Mouse (Mus musculus) midbrain, embryonic 16.5 days (tissue): ENCODE data around the gene Eapp. TPM values are rescaled to one million over a fixed set of nuclear protein-coding genes. Genes with fewer than 3 reads are reported as not detected.
A peak's percentile ranks its signal among the peaks of the same experiment; 100 is the strongest.

Source experiments
- ATAC-seq: fragments of 200-750 bp; cut with Nextera tagmentation; 2 replicates; pipeline ENCODE4 v1.8.0; 2017; ENCODE audit warnings: moderate TSS enrichment
- H3K27ac ChIP-seq: fragments of 300-500 bp; sonication (generic); 2 replicates; pipeline ENCODE4 v1.5.1; 2014; ENCODE audit warnings: mild to moderate bottlenecking, low read length, mixed read lengths
- H3K27me3 ChIP-seq: fragments of 300-500 bp; sonication (generic); 2 replicates; pipeline ENCODE4 v1.6.1; 2014; ENCODE audit warnings: low read depth, low read length, mixed read lengths; ENCODE audit not compliant: control insufficient read depth, insufficient read depth
- H3K36me3 ChIP-seq: fragments of 300-500 bp; sonication (generic); 2 replicates; pipeline ENCODE4 v1.6.1; 2014; ENCODE audit warnings: mild to moderate bottlenecking, low read length, moderate library complexity, mixed read lengths; ENCODE audit not compliant: control insufficient read depth, insufficient read depth
- H3K4me1 ChIP-seq: fragments of 300-500 bp; sonication (generic); 2 replicates; pipeline ENCODE4 v1.6.1; 2014; ENCODE audit warnings: mild to moderate bottlenecking, low read length, mixed read lengths; ENCODE audit not compliant: control insufficient read depth, insufficient read depth
- H3K4me2 ChIP-seq: fragments of 300-500 bp; sonication (generic); 2 replicates; pipeline ENCODE4 v1.6.1; 2014; ENCODE audit warnings: mild to moderate bottlenecking, low read length, mixed read lengths
- H3K4me3 ChIP-seq: fragments of 300-500 bp; sonication (generic); 2 replicates; pipeline ENCODE4 v1.5.1; 2014; ENCODE audit warnings: low read depth, mild to moderate bottlenecking, low read length, moderate library complexity, mixed read lengths
- H3K9ac ChIP-seq: fragments of 300-500 bp; sonication (generic); 2 replicates; pipeline ENCODE4 v1.6.1; 2014; ENCODE audit warnings: low read depth, low read length, mixed read lengths
- H3K9me3 ChIP-seq: fragments of 300-500 bp; sonication (generic); replicated peaks from 2 replicates; pipeline ENCODE4 v1.6.1; 2014; ENCODE audit warnings: mild to moderate bottlenecking, low read length, mixed read lengths; ENCODE audit not compliant: control insufficient read depth, poor library complexity, severe bottlenecking
- WGBS: fragments of 180-500 bp; shearing (Covaris S2); extraction: QIAGEN DNeasy Blood & Tissue Kit; methylation state at CpG from one replicate; pipeline ENCODE4 v1.1.7; 2014; 5-methylcytosine and 5-hydroxymethylcytosine counted together
- polyA plus RNA-seq: library from polyadenylated mRNA; unstranded; fragments of >200 nt; fragmentation: Nextera tagmentation; extraction: Ambion mirVana; gene quantifications from 2 replicates; pipeline ENCODE4 v1.2.1, GENCODE M21; 2015

Eapp gene
- polyA plus RNA-seq, 1 experiment from 2014 or later = 84.0 TPM

DNA sequence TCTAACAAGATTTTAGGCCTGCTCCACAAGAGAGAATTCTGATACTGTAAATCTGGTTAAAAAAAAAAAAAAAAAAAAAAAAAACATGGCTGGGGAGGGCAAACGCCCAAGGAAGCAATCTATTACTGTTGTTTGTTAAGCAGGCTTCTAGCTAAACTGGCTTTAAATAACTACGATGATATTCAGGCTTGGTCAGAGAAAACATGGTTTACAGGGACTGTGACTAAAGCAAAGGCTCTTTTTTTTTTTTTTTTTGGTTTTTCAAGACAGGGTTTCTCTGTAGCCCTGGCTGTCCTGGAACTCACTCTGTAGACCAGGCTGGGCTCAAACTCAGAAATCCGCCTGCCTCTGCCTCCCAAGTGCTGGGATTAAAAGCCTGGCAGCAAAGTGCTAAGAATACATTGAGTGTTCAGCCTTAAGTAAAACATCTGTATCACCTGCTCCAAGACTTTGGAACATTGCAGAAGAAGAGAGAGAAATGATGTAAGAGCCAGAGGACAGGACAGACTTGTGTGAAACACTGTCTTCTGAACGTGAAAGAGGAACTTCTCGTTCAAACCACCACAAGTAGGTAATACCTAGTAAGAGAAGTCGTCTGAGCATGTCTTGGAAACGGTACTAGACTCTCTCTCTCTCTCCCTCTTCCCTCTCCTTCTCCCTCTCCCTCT lies 37.1 kb downstream of the Eapp start:
- H3K4me1 ChIP-seq = peaks cover 22% of the 10 kb centered on the region
- 76% methylated on average over 7 of the region's 7 CpGs for WGBS

DNA sequence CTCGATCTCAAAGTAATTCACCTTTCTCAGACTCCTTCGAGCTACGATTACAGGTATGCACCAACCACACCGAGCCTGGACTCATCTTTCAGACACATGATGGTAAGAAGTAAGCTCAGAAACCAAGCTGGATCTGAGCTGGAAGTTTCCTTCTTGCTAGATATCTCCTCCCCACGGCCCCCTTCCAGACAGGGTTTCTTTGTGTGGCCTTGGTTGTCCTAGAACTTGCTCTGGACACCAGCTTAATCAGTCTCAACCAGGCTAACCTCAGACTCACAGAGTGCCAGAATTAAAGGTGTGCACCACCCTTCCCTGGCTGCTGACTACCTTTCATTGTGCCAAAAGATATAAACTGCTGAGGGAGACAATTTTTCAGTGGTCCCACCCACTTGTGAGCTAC lies 37.7 kb downstream of the Eapp start:
- H3K4me2 ChIP-seq = no peak overlapping the region
- H3K9ac ChIP-seq = no peak overlapping the region
- peaks cover 23% of the 10 kb centered on the region for H3K4me1 ChIP-seq
- H3K27ac ChIP-seq = no peak overlapping the region
- no peak for ATAC-seq
- no peaks in the 10 kb centered on the region for H3K9me3 ChIP-seq
- no peaks in the 10 kb centered on the region for H3K36me3 ChIP-seq
- H3K4me3 ChIP-seq = no peak overlapping the region
- WGBS = 94% methylated on average over 5 of the region's 5 CpGs
- no peaks in the 10 kb centered on the region for H3K27me3 ChIP-seq

More for the DNA sequence above, 37.1 kb downstream of the Eapp start:
- H3K27me3 ChIP-seq = no peaks in the 10 kb centered on the region
- no peak overlapping the region for H3K9ac ChIP-seq
- no peaks in the 10 kb centered on the region for H3K36me3 ChIP-seq
- no peaks in the 10 kb centered on the region for H3K9me3 ChIP-seq
- H3K4me3 ChIP-seq = no peak overlapping the region
- no peak for ATAC-seq
- H3K27ac ChIP-seq = no peak overlapping the region
- H3K4me2 ChIP-seq = no peak overlapping the region

DNA sequence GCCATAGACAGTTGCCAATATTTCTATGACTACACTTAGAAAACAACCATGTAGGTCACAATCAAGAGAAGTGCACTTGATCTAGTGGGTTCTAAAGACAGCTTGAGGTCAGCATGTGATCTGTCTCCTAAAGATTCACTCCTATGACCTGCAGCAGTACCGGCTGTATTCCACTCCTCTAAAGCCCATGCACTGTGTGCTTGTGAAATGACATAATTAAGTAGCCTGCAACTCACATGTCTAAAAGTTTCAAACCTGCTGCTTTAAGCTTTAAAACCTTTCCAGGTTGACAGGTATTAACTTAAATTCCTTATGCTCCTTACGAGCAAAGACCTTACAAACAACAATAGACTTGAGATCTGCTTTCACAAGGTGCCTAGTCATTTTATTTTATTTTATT lies 38.5 kb downstream of the Eapp start:
- WGBS = 56% methylated on average over 2 of the region's 2 CpGs
- H3K9ac ChIP-seq = no peak overlapping the region; the same call in 1 of the 2 replicates
- H3K27me3 ChIP-seq = no peaks in the 10 kb centered on the region
- H3K4me3 ChIP-seq = peak overlapping the region; percentile 75
- H3K36me3 ChIP-seq = no peaks in the 10 kb centered on the region
- H3K4me1 ChIP-seq = peaks cover 23% of the 10 kb centered on the region
- no peaks in the 10 kb centered on the region for H3K9me3 ChIP-seq
- H3K4me2 ChIP-seq = peak overlapping the region; percentile 59
- no peak overlapping the region for H3K27ac ChIP-seq
- no peak for ATAC-seq

DNA sequence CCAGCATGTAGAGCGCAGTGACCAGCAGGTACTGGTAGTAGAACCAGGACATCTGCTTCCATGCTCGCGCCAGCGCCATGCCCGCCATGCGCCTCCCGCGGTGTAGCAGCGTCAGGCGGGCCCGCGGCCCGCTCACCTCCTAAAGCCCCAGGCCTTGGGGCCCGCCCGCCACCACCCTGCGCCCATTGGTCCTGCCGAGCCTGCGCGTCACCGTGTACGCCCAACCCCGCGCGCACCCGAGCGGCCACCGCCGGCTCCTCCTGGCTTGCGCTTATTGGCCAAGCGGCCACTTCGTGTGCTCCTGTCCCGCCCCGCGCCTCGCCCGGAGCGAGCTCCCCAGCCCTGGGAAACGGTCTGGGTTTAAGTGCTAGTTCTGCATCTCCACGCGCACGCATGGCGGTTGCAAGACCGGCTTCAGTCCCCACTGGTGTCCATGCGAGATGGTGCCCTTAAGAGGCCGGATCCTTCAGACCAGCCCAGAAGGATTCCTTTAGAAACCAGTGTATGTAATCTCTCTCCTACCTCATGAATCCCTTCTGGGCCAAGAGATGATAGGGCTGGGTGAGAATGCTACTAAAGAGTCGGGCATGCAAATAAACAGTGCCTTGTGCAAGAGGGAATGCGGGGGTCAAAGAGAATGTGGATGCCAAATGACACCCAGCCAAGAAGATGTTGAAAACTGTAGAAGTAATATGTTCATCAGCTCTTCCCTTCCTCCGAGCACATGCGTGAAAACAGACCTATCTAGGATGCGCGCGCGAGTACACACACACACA lies 39.1 kb downstream of the Eapp start, which contains the start of gene Sptssa:
Sptssa (minus strand) TSS at position 178 of the 776 bp plus-strand sequence.
- H3K36me3 ChIP-seq = no peaks in the 10 kb centered on the region
- 9% methylated on average over 53 of the region's 53 CpGs for WGBS
- no peaks in the 10 kb centered on the region for H3K9me3 ChIP-seq
- H3K9ac ChIP-seq = peak within 1 kb of the TSS; percentile 84
- ATAC-seq = peak; percentile 99
- H3K27ac ChIP-seq = peak within 1 kb of the TSS; percentile 85
- peaks cover 23% of the 10 kb centered on the region for H3K4me1 ChIP-seq
- no peaks in the 10 kb centered on the region for H3K27me3 ChIP-seq
- H3K4me2 ChIP-seq = peak within 1 kb of the TSS; percentile 59
- H3K4me3 ChIP-seq = peak within 1 kb of the TSS; percentile 75

DNA sequence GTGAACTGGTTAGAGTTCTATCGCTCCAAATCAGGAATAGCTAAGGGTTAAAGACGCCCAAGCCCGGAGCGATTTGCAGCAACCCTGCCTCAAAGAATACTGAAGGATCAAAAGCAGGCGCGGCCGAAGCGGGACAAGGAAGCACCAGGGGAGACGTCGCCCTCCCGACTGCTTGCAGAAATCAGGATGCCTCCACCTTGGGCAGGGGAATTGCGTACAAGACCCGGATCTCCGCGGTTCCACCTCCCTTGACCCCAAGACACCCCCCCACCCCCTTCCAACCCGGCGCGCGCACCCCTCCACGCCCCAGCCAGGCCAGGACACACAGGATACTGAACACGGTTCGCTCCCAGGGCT lies 39.7 kb downstream of the Eapp start:
- Histone ChIP-seq H3K36me3 (no peaks in the 10 kb centered on the region), H3K27ac (peak overlapping the region; percentile 85), H3K9me3 (no peaks in the 10 kb centered on the region), H3K4me2 (peak overlapping the region; percentile 59), H3K4me3 (peak overlapping the region; percentile 75), H3K9ac (peak overlapping the region; percentile 84), H3K4me1 (peaks cover 23% of the 10 kb centered on the region), H3K27me3 (no peaks in the 10 kb centered on the region)
- ATAC-seq = peak; percentile 69
- 0% methylated on average over 17 of the region's 22 CpGs for WGBS

DNA sequence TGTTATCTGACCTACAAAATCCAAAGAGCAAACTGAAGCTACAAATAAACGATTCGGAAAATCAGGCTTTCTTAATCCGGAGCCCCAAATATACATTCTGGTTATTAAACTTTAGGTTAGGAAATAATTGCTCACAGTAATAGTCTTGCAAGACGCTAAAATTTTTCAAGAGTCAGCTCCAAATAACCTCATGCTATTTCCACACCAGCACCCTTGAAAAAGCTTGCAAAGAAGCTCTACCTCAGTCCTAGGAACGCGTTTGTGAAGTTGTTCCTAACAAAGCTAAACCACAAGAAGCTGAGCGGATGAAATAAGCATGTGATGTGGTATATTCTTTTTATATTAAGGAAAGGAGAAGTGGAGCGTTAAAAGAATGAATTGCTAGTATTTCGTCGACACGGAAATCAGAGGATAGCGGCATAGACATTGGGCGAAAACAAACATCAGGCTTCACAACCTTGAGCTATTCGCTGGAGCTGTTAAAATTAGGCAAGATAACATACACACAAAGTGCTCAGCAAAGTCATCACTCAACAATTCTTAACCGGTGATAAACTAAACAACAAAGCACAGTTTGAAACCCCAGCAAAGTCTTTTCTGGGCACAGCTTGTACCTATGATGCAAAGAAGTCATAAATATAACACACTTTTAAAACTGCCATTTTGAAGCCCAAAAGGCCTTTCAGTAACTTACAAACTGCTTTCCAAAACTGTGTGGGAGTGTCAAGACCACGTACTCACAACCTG lies 40.2 kb downstream of the Eapp start:
- ATAC-seq = no peak

DNA sequence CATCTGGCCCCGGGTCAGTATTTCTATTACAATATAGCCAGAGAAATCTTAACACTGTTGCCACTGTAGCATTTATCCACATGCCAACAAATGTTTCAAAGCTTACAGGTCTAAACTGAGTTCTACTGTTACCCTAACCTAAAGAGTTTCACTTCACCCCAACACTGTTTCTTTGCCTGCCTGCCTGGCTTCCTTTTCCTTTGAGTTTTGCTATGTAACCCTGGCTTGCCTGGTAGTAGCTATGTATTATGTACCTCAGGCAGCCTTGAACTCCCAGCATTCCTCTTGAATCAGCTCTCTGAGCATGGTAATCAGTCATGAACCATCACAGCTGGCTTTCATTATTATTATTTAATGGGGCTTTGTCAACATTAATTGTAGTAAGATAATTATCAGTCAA lies 41.0 kb downstream of the Eapp start:
- H3K9ac ChIP-seq = no peak overlapping the region
- H3K4me3 ChIP-seq = no peak overlapping the region; the same call in 1 of the 2 replicates
- no peaks in the 10 kb centered on the region for H3K9me3 ChIP-seq
- H3K36me3 ChIP-seq = no peaks in the 10 kb centered on the region
- H3K27me3 ChIP-seq = no peaks in the 10 kb centered on the region
- 88% methylated on average over 1 of the region's 1 CpGs for WGBS
- no peak for ATAC-seq
- peak overlapping the region; percentile 59 for H3K4me2 ChIP-seq
- peaks cover 23% of the 10 kb centered on the region for H3K4me1 ChIP-seq
- no peak overlapping the region for H3K27ac ChIP-seq

More for the DNA sequence above, 40.2 kb downstream of the Eapp start:
- H3K36me3 ChIP-seq = no peaks in the 10 kb centered on the region
- H3K9ac ChIP-seq = peak overlapping the region; percentile 84
- WGBS = 22% methylated on average over 16 of the region's 16 CpGs
- H3K27me3 ChIP-seq = no peaks in the 10 kb centered on the region
- H3K4me3 ChIP-seq = peak overlapping the region; percentile 75
- H3K9me3 ChIP-seq = no peaks in the 10 kb centered on the region
- peaks cover 23% of the 10 kb centered on the region for H3K4me1 ChIP-seq
- H3K27ac ChIP-seq = peak overlapping the region; percentile 85; the same call in 1 of the 2 replicates
- H3K4me2 ChIP-seq = peak overlapping the region; percentile 59

DNA sequence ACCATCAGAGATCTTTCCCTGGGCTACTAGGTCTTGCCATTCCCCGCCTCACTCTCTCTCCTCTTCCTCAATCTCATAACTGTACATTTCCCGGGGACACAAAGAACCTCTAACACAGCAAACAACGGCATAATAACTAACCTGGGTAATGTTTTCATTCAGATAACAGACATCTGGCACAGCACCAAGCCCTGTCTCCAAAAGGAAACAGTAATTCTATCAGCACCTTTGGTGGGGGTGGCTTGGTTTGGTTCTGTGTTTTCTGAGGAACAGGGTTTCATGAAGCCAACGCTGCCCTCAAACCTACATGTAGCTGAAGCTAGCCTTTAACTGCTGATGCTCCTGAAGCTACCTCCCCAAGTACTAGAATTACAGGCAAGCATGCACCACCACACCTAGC lies 41.6 kb downstream of the Eapp start:
- Histone ChIP-seq H3K4me2 (peak overlapping the region; percentile 59; the same call in 1 of the 2 replicates), H3K9ac (no peak overlapping the region), H3K27me3 (no peaks in the 10 kb centered on the region), H3K36me3 (no peaks in the 10 kb centered on the region), H3K4me1 (peaks cover 23% of the 10 kb centered on the region), H3K27ac (no peak overlapping the region), H3K4me3 (no peak overlapping the region), H3K9me3 (no peaks in the 10 kb centered on the region)
- 90% methylated on average over 4 of the region's 4 CpGs for WGBS
- ATAC-seq = no peak
